Comparison of ENCODE assay signal across 8 mouse cellular contexts in the genomic region with DNA sequence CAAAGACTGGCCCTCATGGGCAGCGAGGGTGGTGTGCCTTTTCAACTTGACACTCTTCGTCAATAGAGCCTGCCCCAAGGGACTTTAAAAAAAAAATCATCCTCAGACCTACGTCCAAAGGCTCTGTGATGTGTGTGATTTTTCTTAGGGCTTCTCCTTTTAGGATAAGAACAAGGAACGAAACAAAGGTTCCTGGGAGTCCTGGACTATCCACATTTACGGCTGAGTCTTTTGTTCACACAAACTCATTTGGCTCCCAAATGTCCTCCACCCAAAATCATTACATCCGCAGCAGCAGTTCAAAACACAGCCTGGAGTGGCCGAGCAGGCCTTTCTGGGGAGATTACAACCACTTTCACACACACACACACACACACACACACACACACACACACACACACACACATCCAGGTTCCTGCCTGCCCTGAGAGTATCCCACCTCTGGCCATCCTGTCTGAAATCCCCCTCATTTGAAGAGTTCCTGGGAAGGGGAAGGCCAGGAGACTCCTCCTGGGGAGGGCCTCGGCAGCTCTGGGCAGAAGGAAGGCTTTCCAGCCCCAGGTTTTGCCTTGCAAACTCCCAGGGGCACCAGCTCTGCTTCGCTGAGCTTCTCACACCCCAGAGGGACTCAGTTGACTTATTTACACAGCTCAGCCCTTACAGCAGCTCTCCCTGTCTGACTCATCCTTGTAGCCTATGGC. TPM values are rescaled to one million over a fixed set of nuclear protein-coding genes. Genes with fewer than 3 reads are reported as not detected.
DNase-seq lines count a peak whose midpoint lies in the region; ATAC-seq and TF ChIP-seq lines count a peak whose summit lies in the region.

No protein-coding gene starts in this region.

- no peaks in the 10 kb centered on the region for H3K9me3 ChIP-seq in lung, embryonic 16.5 days (ENCODE audit: control insufficient read depth, low read length)
- H3K9me3 ChIP-seq in hindbrain, embryonic 12.5 days (replicated peaks): no peaks in the 10 kb centered on the region
- no peaks in the 10 kb centered on the region for H3K9me3 ChIP-seq in neural tube, embryonic 15.5 days (replicated peaks)

- no peak overlapping the region for H3K4me3 ChIP-seq in lung, embryonic 16.5 days (ENCODE audit: low read length)
- H3K4me3 ChIP-seq in lung, adult 2 months (replicated peaks; ENCODE audit: extremely low read depth, low read depth, low read length): no peak overlapping the region
- no peak overlapping the region for H3K4me3 ChIP-seq in hindbrain, embryonic 12.5 days
- H3K4me3 ChIP-seq in neural tube, embryonic 15.5 days (replicated peaks): no peak overlapping the region

- H3K4me1 ChIP-seq in lung, embryonic 16.5 days (replicated peaks; ENCODE audit: control insufficient read depth, insufficient read depth, low read length): peaks cover 21% of the 10 kb centered on the region
- peaks cover 38% of the 10 kb centered on the region for H3K4me1 ChIP-seq in lung, adult 2 months (ENCODE audit: control insufficient read depth, insufficient read depth, low read length)
- peaks cover 33% of the 10 kb centered on the region for H3K4me1 ChIP-seq in hindbrain, embryonic 12.5 days
- H3K4me1 ChIP-seq in neural tube, embryonic 15.5 days: peaks cover 47% of the 10 kb centered on the region

- 42% methylated on average over 9 of the region's 9 CpGs for WGBS in lung, embryonic 16.5 days
- WGBS in lung, adult 2 months: 32% methylated on average over 9 of the region's 9 CpGs
- WGBS in hindbrain, embryonic 12.5 days: 42% methylated on average over 9 of the region's 9 CpGs
- WGBS in neural tube, embryonic 15.5 days: 23% methylated on average over 9 of the region's 9 CpGs

- H3K4me2 ChIP-seq in lung, embryonic 16.5 days (ENCODE audit: low read depth, low read length): no peak overlapping the region; the same call in 1 of the 2 replicates
- H3K4me2 ChIP-seq in hindbrain, embryonic 12.5 days (replicated peaks): no peak overlapping the region
- no peak overlapping the region for H3K4me2 ChIP-seq in neural tube, embryonic 15.5 days

- no peaks in the 10 kb centered on the region for H3K36me3 ChIP-seq in lung, embryonic 16.5 days (ENCODE audit: control insufficient read depth, insufficient read depth, low read length)
- no peaks in the 10 kb centered on the region for H3K36me3 ChIP-seq in hindbrain, embryonic 12.5 days
- no peaks in the 10 kb centered on the region for H3K36me3 ChIP-seq in neural tube, embryonic 15.5 days

- H3K27me3 ChIP-seq in lung, embryonic 16.5 days (ENCODE audit: control insufficient read depth, insufficient read depth, low read depth, low read length): no peaks in the 10 kb centered on the region
- no peaks in the 10 kb centered on the region for H3K27me3 ChIP-seq in hindbrain, embryonic 12.5 days
- H3K27me3 ChIP-seq in neural tube, embryonic 15.5 days (replicated peaks): no peaks in the 10 kb centered on the region

- no peak for TF ChIP-seq CTCF in lung, adult 2 months (IDR thresholded peaks at IDR 0.05; ENCODE audit: insufficient read depth, low read length)

- peak; percentile 27; the same call in 1 of the 2 replicates for ATAC-seq in lung, embryonic 16.5 days (ENCODE audit: low read depth)
- ATAC-seq in hindbrain, embryonic 12.5 days (ENCODE audit: low FRiP score): no peak
- no peak for ATAC-seq in neural tube, embryonic 15.5 days (ENCODE audit: low FRiP score)
- no peak for ATAC-seq in cerebellum, adult (ENCODE audit: insufficient number of reproducible peaks, low FRiP score, low TSS enrichment)

- H3K27ac ChIP-seq in lung, embryonic 16.5 days (ENCODE audit: low read length): peak overlapping the region; percentile 81
- peak overlapping the region; percentile 62; the same call in 1 of the 2 replicates for H3K27ac ChIP-seq in hindbrain, embryonic 12.5 days
- peak overlapping the region; percentile 54 for H3K27ac ChIP-seq in neural tube, embryonic 15.5 days (replicated peaks)

- peak overlapping the region; percentile 46; the same call in 1 of the 2 replicates for H3K9ac ChIP-seq in lung, embryonic 16.5 days (ENCODE audit: low read length)
- no peak overlapping the region; the same call in 1 of the 2 replicates for H3K9ac ChIP-seq in hindbrain, embryonic 12.5 days
- H3K9ac ChIP-seq in neural tube, embryonic 15.5 days (replicated peaks): no peak overlapping the region

- peak; percentile 47 for DNase-seq in adrenal gland, postnatal 10 days
- no peak for DNase-seq in adrenal gland, adult (ENCODE audit: inconsistent age in 2 of 2, low spot score in 1 of 2)
- no peak for DNase-seq in lung, adult 2 months
- no peak for DNase-seq in left cerebral cortex, adult 18-20 months (ENCODE audit: low spot score in 2 of 2)

- TF ChIP-seq POLR2A in lung, adult 2 months (IDR thresholded peaks at IDR 0.05; ENCODE audit: borderline replicate concordance, extremely low read depth, low read depth, low read length): no peak

RNA-seq across cellular contexts. Expression of a gene that starts 13.6 kb away (rescaled TPM):
- 10 to 100 TPM; 83.8 to 95.3 TPM for total RNA-seq in adrenal gland, postnatal 10 days (2021)
- polyA plus RNA-seq in lung, embryonic 16.5 days (2015; fragmentation: Nextera tagmentation; extraction: Ambion mirVana): 16.8 and 19.2 TPM in 2 replicates
- 150 and 153 TPM in 2 replicates for polyA plus RNA-seq in lung, adult 2 months (2012; rRNA removed)
- 21.3 and 22.9 TPM in 2 replicates for polyA plus RNA-seq in hindbrain, embryonic 12.5 days (2016; fragmentation: Nextera tagmentation; extraction: Ambion mirVana)
- 7.8 and 10.9 TPM in 2 replicates for polyA plus RNA-seq in neural tube, embryonic 15.5 days (2015; fragmentation: Nextera tagmentation; extraction: Ambion mirVana)
- total RNA-seq in left cerebral cortex, adult 18-20 months (2021): 10 to 100 TPM; 25.0 to 25.2 TPM
